Mouse (Mus musculus) hindbrain, postnatal 0 days (tissue): ENCODE measurements around the gene Ccnyl1. TPM values are rescaled to one million over a fixed set of nuclear protein-coding genes. Genes with fewer than 3 reads are reported as not detected.

ENCODE experiments used
- ATAC-seq: fragments of 200-750 bp; cut with Nextera tagmentation; 2 replicates; pipeline ENCODE4 v1.8.0; 2017; ENCODE audit warnings: mild to moderate bottlenecking, moderate TSS enrichment, moderate library complexity
- DNase-seq: peaks from one replicate; pipeline ENCODE4 v3.0.0-alpha.2; 2015; ENCODE audit warnings: low spot score
- H3K27ac ChIP-seq: fragments of 300-500 bp; sonication (generic); 2 replicates; pipeline ENCODE4 v1.5.1; 2014; ENCODE audit warnings: mild to moderate bottlenecking
- H3K27me3 ChIP-seq: fragments of 300-500 bp; sonication (generic); 2 replicates; pipeline ENCODE4 v1.6.1; 2014; ENCODE audit warnings: low read length, mixed read lengths; ENCODE audit not compliant: insufficient read depth
- H3K36me3 ChIP-seq: fragments of 300-500 bp; sonication (generic); 2 replicates; pipeline ENCODE4 v1.6.1; 2014; ENCODE audit warnings: low read length, mixed read lengths; ENCODE audit not compliant: insufficient read depth
- H3K4me1 ChIP-seq: fragments of 300-500 bp; sonication (generic); 2 replicates; pipeline ENCODE4 v1.6.1; 2014; ENCODE audit warnings: antibody characterized with exemption, low read length, mixed read lengths; ENCODE audit not compliant: insufficient read depth
- H3K4me2 ChIP-seq: fragments of 300-500 bp; sonication (generic); 2 replicates; pipeline ENCODE4 v1.6.1; 2014; ENCODE audit warnings: low read depth, mild to moderate bottlenecking, low read length, moderate library complexity, mixed read lengths
- H3K4me3 ChIP-seq: fragments of 300-500 bp; sonication (generic); 2 replicates; pipeline ENCODE4 v1.5.1; 2014; ENCODE audit warnings: low read length
- H3K9ac ChIP-seq: fragments of 300-500 bp; sonication (generic); replicated peaks from 2 replicates; pipeline ENCODE4 v1.6.1; 2014; ENCODE audit warnings: mild to moderate bottlenecking, low read length, moderate library complexity, mixed read lengths
- H3K9me3 ChIP-seq: fragments of 300-500 bp; sonication (generic); 2 replicates; pipeline ENCODE4 v1.6.1; 2016; ENCODE audit warnings: low read length, mixed read lengths
- CTCF ChIP-seq: IDR thresholded peaks from 2 replicates; pipeline ENCODE4 v1.5.1; 2016; ENCODE audit warnings: antibody characterized with exemption, control low read depth, low read depth
- WGBS: fragments of 180-500 bp; shearing (Covaris S2); extraction: QIAGEN DNeasy Blood & Tissue Kit; methylation state at CpG from one replicate; pipeline ENCODE4 v1.1.7; 2014; 5-methylcytosine and 5-hydroxymethylcytosine counted together
- polyA plus RNA-seq: library from polyadenylated mRNA; unstranded; fragments of >200 nt; fragmentation: Nextera tagmentation; extraction: Ambion mirVana; gene quantifications from 2 replicates; pipeline ENCODE4 v1.2.1, GENCODE M21; 2015
- total RNA-seq: library from RNA; depleted of rRNA; stranded (reverse); fragments of >200 nt; gene quantifications from 2 replicates; pipeline ENCODE4 v1.2.3, GENCODE M21; 2014; rRNA removed

Gene Ccnyl1
- total and polyA plus RNA-seq, 2 experiments from 2014 or later = 3.5 to 17.5 TPM

- DNase-seq = no peak
- no peak overlapping the region for H3K4me2 ChIP-seq
- no peak for ATAC-seq
- no peaks in the 10 kb centered on the region for H3K27me3 ChIP-seq
- 82% methylated on average over 4 of the region's 4 CpGs for WGBS
- H3K4me1 ChIP-seq = no peaks in the 10 kb centered on the region
- no peak for TF ChIP-seq CTCF
- H3K4me3 ChIP-seq = no peak overlapping the region
- H3K36me3 ChIP-seq = no peaks in the 10 kb centered on the region
- no peak overlapping the region for H3K27ac ChIP-seq
- no peaks in the 10 kb centered on the region for H3K9me3 ChIP-seq
- H3K9ac ChIP-seq = no peak overlapping the region
Measured at GRCm38 (mm10) chr1:64773305-64773704, 83.0 kb downstream of the Ccnyl1 start.

Other genes starting within 250 kb of the Ccnyl1 start
- gene Creb1, start 157.8 kb upstream of the Ccnyl1 start, total RNA-seq = 45.6 and 50.3 TPM in 2 replicates
- 12.1 and 12.4 TPM in 2 replicates for gene Creb1, start 157.8 kb upstream of the Ccnyl1 start, polyA plus RNA-seq
- gene Mettl21a, start 73.2 kb upstream of the Ccnyl1 start, total RNA-seq = 12.4 and 16.4 TPM in 2 replicates
- gene Mettl21a, start 73.2 kb upstream of the Ccnyl1 start, polyA plus RNA-seq = 12.9 and 15.0 TPM in 2 replicates
- gene Fzd5, start 47.3 kb downstream of the Ccnyl1 start, total RNA-seq = 2.7 and 2.8 TPM in 2 replicates
- gene Fzd5, start 47.3 kb downstream of the Ccnyl1 start, polyA plus RNA-seq = 0.28 and 0.38 TPM in 2 replicates